Mouse (Mus musculus): ENCODE measurements around the gene Ptpro. TPM values are rescaled to one million over a fixed set of nuclear protein-coding genes. Genes with fewer than 3 reads are reported as not detected.

The Ptpro gene
- polyA plus RNA-seq, 1 experiment from 2014 or later = 2.3 TPM

DNA sequence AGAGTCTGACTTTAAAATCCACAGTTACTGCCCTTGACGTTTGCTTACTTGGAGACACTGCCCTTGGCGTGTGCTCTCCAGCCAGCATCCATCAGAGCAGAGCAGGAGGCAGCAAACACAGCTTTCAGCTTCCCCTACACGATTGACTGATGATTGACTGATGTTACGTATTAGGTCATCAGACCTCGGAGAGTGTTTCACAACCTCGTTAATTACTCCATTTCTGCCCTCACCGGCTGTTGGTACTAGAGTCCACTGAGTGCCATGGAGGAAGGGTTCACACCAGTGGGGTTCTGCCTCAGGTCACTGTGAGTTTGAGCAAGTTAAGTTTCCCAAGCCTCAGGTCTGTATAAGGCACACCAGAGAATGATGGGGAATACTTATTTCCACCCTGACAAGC, 143.0 kb downstream of the Ptpro start:
- Histone ChIP-seq H3K4me1 (no peaks in the 10 kb centered on the region), H3K27me3 (no peaks in the 10 kb centered on the region), H3K27ac (no peak overlapping the region), H3K36me3 (no peaks in the 10 kb centered on the region), H3K9ac (no peak overlapping the region), H3K9me3 (no peaks in the 10 kb centered on the region), H3K4me2 (no peak overlapping the region), H3K4me3 (no peak overlapping the region)
- 59% methylated on average over 7 of the region's 7 CpGs for WGBS
- no peak for ATAC-seq (ENCODE audit: borderline replicate concordance, extremely low read depth, low FRiP score, low TSS enrichment)

DNA sequence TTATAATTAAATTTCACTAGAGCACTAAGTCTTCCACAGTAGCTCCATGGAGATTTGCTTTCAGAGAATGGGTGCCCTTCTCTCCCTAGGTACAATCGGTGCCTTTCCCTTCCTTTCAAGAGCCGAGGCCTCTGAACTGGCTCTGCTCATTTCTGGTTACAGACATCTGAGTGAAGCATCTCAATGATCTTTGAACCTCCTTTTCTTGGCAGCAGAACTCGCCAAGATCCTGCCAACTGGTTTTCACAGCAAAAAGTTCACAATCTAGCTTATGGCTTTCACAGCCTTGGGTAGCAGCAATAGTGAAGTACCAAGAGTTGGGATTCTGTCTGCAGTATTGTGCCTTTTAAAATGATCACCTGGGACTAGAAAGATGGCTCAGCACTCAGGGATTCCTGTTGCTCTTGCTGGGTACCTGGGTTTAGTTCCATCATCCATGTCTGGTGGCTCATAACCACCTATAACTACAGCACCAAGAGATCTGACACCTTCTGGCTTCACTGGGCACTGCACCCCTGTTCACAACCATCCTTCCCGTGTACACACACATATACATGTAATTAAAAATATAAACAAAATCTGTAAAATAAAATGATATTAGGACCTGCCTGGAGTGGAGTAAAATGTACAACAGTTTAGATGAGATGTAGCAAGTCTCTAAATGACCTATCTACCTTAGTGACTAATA, 144.1 kb downstream of the Ptpro start:
- 71% methylated on average over 4 of the region's 4 CpGs for WGBS
- H3K4me2 ChIP-seq = no peak overlapping the region
- no peaks in the 10 kb centered on the region for H3K27me3 ChIP-seq

DNA sequence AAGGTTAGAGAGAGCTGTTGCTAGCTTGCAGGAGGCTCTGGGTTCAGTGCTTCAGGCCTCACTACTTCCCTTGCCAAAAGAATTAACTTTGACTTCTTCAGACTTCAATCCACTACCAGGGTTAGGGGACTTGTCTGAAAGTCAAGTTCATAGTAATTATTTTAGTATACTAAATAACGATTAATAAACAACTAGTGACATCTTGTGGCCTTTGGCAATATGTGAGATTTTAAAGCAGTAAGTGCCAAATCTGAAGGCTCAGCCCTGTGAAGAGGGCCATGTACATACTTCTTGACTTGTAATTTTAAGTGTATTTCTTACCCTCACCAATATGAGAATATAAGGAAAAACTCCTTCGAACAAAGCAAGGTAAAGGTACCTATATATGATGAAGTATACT, 145.2 kb downstream of the Ptpro start:
- Histone ChIP-seq H3K27me3 (no peaks in the 10 kb centered on the region), H3K4me3 (no peak overlapping the region), H3K27ac (no peak overlapping the region), H3K4me2 (no peak overlapping the region), H3K9ac (no peak overlapping the region), H3K36me3 (no peaks in the 10 kb centered on the region), H3K9me3 (no peaks in the 10 kb centered on the region), H3K4me1 (no peaks in the 10 kb centered on the region)
- 73% methylated on average over 2 of the region's 2 CpGs for WGBS
- no peak for ATAC-seq (ENCODE audit: borderline replicate concordance, extremely low read depth, low FRiP score, low TSS enrichment)

More for the DNA sequence above, 144.1 kb downstream of the Ptpro start:
- Histone ChIP-seq H3K9me3 (no peaks in the 10 kb centered on the region), H3K9ac (no peak overlapping the region), H3K27ac (no peak overlapping the region), H3K4me1 (no peaks in the 10 kb centered on the region), H3K36me3 (no peaks in the 10 kb centered on the region), H3K4me3 (no peak overlapping the region)
- no peak for ATAC-seq (ENCODE audit: borderline replicate concordance, extremely low read depth, low FRiP score, low TSS enrichment)

DNA sequence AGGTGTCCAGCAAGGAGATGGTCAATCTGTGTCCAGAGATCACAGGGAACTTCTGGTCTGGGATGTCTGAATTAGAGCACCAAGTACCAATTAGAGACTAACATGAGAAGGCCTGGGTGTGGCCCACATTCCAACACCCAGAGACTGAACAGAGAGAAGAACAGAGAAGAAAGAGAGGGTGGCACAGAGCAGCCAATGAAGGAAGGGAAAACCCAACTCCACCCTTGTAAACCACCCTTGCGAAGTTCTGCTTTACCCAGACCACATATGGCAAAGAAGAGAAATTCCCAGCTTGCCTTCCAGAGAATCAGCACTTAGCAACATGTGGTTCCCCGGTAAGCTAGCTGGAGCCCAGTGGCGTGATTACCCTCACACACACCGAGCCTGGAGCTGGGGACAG, 152.1 kb downstream of the Ptpro start:
- Histone ChIP-seq H3K9me3 (no peaks in the 10 kb centered on the region), H3K4me3 (no peak overlapping the region), H3K9ac (no peak overlapping the region), H3K27me3 (no peaks in the 10 kb centered on the region), H3K36me3 (no peaks in the 10 kb centered on the region), H3K27ac (no peak overlapping the region), H3K4me2 (no peak overlapping the region), H3K4me1 (no peaks in the 10 kb centered on the region)
- ATAC-seq (ENCODE audit: borderline replicate concordance, extremely low read depth, low FRiP score, low TSS enrichment) = no peak
- WGBS = 84% methylated on average over 4 of the region's 4 CpGs

DNA sequence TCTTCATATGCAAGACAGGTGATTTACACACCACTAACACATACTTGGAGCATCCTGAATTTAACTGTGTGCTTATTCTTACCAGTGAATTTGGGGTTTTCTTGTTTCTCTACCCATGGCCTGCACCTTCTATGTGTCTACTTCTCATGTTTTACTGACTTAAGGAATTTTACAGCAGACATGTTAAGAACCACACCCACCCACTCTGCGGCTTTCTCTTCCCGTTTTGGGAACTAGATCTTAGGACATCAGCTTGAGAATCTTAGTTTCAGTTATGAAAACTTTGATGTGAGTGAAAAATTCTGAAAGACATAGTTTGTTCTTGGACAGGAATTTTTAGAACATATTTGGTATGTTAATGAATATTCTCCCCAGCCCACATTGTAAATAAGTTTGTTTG, 153.6 kb downstream of the Ptpro start:
- Histone ChIP-seq H3K4me2 (no peak overlapping the region), H3K27ac (no peak overlapping the region), H3K9ac (no peak overlapping the region), H3K4me1 (no peaks in the 10 kb centered on the region), H3K27me3 (no peaks in the 10 kb centered on the region), H3K36me3 (no peaks in the 10 kb centered on the region), H3K9me3 (no peaks in the 10 kb centered on the region), H3K4me3 (no peak overlapping the region)
- WGBS = 78% methylated on average over 2 of the region's 2 CpGs
- ATAC-seq (ENCODE audit: borderline replicate concordance, extremely low read depth, low FRiP score, low TSS enrichment) = no peak

DNA sequence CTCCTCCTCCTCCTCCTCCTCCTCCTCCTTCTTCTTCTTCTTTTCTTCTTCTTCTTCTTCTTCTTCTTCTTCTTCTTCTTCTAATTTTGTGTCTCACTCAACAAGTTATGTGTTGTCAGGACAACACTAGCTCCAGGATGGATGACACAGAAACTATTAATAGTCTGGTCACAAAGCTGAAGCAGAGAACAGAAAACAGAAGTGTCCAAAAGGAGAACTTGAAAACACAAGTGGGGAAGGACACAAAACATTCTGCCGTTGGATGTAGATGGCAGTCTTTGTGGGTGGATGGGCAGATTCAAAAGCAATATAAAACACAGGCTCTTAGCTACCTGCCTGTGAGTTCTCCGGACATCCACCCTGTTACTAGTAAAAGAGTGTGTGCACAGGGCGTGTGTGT, 158.4 kb downstream of the Ptpro start:
- no peak overlapping the region for H3K4me3 ChIP-seq
- H3K9ac ChIP-seq = no peak overlapping the region
- 59% methylated on average over 3 of the region's 3 CpGs for WGBS

DNA sequence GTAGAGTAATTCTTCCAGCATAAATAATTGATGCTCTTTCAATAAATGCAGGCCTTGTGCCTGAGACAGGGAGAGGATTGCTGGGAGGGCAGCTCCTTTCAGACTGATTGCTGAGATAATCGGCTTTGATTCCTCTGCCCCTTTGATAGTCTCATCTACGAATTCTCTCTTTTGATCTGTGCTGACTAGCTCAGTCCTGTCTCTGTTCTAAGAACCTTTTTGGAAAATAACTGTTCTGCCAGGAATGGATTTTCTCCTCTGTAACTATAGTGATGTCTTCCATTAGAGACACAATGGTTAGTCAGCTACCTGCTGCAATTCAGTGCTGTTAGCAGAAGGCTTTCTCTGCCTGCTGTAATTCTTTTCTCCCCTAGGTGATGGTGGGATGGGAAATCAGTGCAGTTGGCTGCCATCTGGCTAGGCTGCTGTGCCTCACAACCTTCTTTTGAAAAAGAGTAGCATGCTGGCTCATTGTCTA, 159.8 kb downstream of the Ptpro start:
- H3K9ac ChIP-seq = no peak overlapping the region
- ATAC-seq (ENCODE audit: borderline replicate concordance, extremely low read depth, low FRiP score, low TSS enrichment) = no peak
- H3K4me3 ChIP-seq = no peak overlapping the region
- no peak overlapping the region for H3K4me2 ChIP-seq
- H3K27ac ChIP-seq = no peak overlapping the region
- no peaks in the 10 kb centered on the region; the same call in 1 of the 2 replicates for H3K4me1 ChIP-seq
- 54% methylated on average over 2 of the region's 2 CpGs for WGBS
- no peaks in the 10 kb centered on the region for H3K27me3 ChIP-seq
- no peaks in the 10 kb centered on the region for H3K9me3 ChIP-seq
- H3K36me3 ChIP-seq = no peaks in the 10 kb centered on the region

More for the DNA sequence above, 158.4 kb downstream of the Ptpro start:
- Histone ChIP-seq H3K9me3 (no peaks in the 10 kb centered on the region), H3K27ac (no peak overlapping the region), H3K36me3 (no peaks in the 10 kb centered on the region), H3K4me2 (no peak overlapping the region), H3K4me1 (no peaks in the 10 kb centered on the region; the same call in 1 of the 2 replicates), H3K27me3 (no peaks in the 10 kb centered on the region)
- no peak for ATAC-seq (ENCODE audit: borderline replicate concordance, extremely low read depth, low FRiP score, low TSS enrichment)

DNA sequence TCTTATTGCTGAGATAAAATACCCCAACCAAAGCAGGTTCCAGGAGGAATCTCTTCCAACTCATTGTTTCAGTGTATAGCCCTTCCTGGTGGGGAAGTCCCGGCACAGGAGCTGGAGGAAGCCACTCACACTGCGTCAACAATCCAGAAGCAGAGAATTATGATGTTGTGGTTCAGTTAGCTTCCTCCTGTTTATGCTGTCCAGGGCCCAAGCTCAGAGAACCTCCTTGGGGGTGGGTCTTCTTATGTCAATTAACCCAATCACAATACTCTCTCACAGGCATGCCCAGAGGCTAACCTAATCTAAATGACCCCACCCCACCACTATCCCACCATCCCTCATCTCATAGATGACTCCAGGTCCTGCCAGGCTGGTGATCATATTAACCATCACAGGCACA, 160.9 kb downstream of the Ptpro start:
- ATAC-seq (ENCODE audit: borderline replicate concordance, extremely low read depth, low FRiP score, low TSS enrichment) = no peak
- no peaks in the 10 kb centered on the region for H3K27me3 ChIP-seq

DNA sequence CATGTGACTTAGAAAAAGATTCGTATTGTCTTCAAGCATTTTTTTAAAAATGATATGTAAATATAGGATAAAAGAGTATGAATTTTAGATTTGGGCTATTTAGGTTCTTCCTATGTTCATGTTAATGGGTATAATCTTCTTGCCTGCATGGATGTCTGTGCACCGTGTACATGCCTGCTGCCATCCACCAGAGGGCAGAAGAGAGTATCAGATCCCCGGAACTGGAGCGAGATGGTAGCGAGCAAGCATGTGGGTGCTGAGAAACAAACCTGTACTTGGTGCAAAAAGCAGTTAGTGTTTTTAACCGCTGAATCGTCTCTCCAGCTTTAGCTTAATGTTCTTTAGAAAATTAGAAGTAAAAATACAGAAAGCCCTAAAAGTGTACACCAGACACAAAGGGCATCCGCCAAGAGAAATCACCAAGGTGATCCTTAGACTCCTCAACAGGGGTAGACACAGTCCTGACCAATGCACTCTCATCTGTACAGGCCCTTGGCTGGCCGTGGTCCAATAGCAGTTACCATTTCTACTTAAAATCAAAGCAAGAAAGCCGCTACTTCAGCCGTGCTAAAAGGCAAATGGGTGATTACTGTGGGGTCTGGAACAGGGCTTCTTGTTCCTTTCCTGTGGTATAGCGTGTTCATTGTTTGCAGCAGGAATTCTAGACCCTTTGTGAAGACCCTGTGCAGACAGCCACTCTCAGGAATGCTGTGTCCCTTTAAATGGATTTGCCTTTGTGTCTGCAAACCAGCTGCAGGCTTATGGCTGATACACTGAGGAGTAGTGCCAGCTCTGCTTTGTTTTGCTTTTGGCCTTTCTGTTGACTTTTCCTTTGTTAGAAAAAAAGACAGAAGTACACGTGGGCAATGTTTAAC, 162.6 kb downstream of the Ptpro start:
- no peak overlapping the region for H3K9ac ChIP-seq
- 48% methylated on average over 13 of the region's 13 CpGs for WGBS
- H3K27ac ChIP-seq = no peak overlapping the region
- ATAC-seq (ENCODE audit: borderline replicate concordance, extremely low read depth, low FRiP score, low TSS enrichment) = no peak
- H3K4me1 ChIP-seq = no peaks in the 10 kb centered on the region; the same call in 1 of the 2 replicates
- no peaks in the 10 kb centered on the region for H3K36me3 ChIP-seq
- H3K4me2 ChIP-seq = no peak overlapping the region
- H3K27me3 ChIP-seq = no peaks in the 10 kb centered on the region
- no peak overlapping the region for H3K4me3 ChIP-seq
- no peaks in the 10 kb centered on the region for H3K9me3 ChIP-seq

More for the DNA sequence above, 160.9 kb downstream of the Ptpro start:
- Histone ChIP-seq H3K9me3 (no peaks in the 10 kb centered on the region), H3K36me3 (no peaks in the 10 kb centered on the region), H3K27ac (no peak overlapping the region), H3K4me1 (no peaks in the 10 kb centered on the region; the same call in 1 of the 2 replicates), H3K4me2 (no peak overlapping the region), H3K4me3 (no peak overlapping the region), H3K9ac (no peak overlapping the region)
- 56% methylated on average over 2 of the region's 2 CpGs for WGBS

DNA sequence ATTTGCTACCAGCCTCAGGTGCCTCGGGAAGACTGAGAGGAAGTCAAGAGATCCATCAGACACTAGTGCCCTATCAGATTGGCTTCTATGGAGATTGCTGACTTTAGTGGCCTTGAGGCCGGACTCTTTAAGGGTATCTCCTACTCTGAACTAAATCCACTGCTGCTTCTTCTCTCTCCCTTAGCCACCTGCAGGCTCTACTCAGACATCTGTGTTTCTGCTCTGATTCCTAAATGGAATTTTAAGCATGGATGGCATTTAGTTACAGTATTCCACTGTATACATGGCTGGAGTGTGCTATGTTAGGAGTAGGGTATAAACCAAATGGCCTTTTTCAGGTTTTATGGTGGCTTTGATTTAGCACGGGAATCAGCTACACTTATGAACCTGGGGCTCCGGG, 170.7 kb downstream of the Ptpro start:
- no peaks in the 10 kb centered on the region for H3K4me1 ChIP-seq
- no peaks in the 10 kb centered on the region for H3K36me3 ChIP-seq
- H3K27ac ChIP-seq = no peak overlapping the region
- H3K4me2 ChIP-seq = no peak overlapping the region
- H3K9ac ChIP-seq = no peak overlapping the region
- H3K9me3 ChIP-seq = no peaks in the 10 kb centered on the region
- no peak for ATAC-seq (ENCODE audit: borderline replicate concordance, extremely low read depth, low FRiP score, low TSS enrichment)
- 78% methylated on average over 4 of the region's 4 CpGs for WGBS
- no peak overlapping the region for H3K4me3 ChIP-seq
- H3K27me3 ChIP-seq = no peaks in the 10 kb centered on the region

DNA sequence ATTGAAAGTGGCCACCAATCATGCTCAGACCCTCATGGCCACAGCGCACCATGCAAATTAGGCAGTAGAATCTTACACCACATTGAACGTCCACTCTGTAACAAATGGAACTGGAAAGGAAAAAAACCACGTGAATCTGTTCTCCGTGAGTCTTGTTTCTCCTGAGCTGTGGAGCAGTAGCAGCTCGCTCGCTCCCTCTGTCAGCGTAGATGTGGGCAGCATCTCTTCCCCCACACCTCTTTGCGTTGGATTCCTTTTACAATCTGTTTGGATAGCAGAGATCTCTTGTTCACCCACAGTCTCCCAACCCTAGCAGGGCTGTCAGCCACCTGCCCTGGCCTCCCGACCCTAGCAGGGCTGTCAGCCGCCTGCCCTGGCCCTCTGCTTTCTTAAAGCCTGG, 171.7 kb downstream of the Ptpro start:
- 48% methylated on average over 10 of the region's 10 CpGs for WGBS

More for the DNA sequence above, 171.7 kb downstream of the Ptpro start:
- ATAC-seq (ENCODE audit: borderline replicate concordance, extremely low read depth, low FRiP score, low TSS enrichment) = no peak
- H3K4me1 ChIP-seq = no peaks in the 10 kb centered on the region
- no peaks in the 10 kb centered on the region for H3K9me3 ChIP-seq
- H3K27me3 ChIP-seq = no peaks in the 10 kb centered on the region
- no peaks in the 10 kb centered on the region for H3K36me3 ChIP-seq
- H3K9ac ChIP-seq = no peak overlapping the region
- H3K4me2 ChIP-seq = no peak overlapping the region
- no peak overlapping the region for H3K27ac ChIP-seq
- no peak overlapping the region for H3K4me3 ChIP-seq

Data from lung, embryonic 15.5 days (tissue).